Mouse (Mus musculus): Measurements from ENCODE around the gene Lsm10. TPM values are rescaled to one million over a fixed set of nuclear protein-coding genes. Genes with fewer than 3 reads are reported as not detected.
"Not testable (repeated sequence)": the region's sequence is repeated elsewhere in the genome, so short reads cannot be mapped to it uniquely, and the experiment has no call there.

Lsm10 gene
- polyA plus RNA-seq, 1 experiment from 2014 or later = 42.1 TPM

- no peaks in the 10 kb centered on the region for H3K9me3 ChIP-seq
- H3K27me3 ChIP-seq = no peaks in the 10 kb centered on the region
- H3K4me1 ChIP-seq = no peaks in the 10 kb centered on the region
- H3K36me3 ChIP-seq = peaks cover 7% of the 10 kb centered on the region; the same call in 1 of the 2 replicates
- no peak overlapping the region for H3K4me2 ChIP-seq (replicated peaks)
- 84% methylated on average over 6 of the region's 6 CpGs for WGBS
- H3K4me3 ChIP-seq = no peak overlapping the region
- H3K9ac ChIP-seq (replicated peaks) = no peak overlapping the region
- no peak for ATAC-seq (ENCODE audit: low FRiP score, low read depth)
- no peak overlapping the region for H3K27ac ChIP-seq (replicated peaks)
These were observed 18.6 kb upstream of the Lsm10 start for GRCm38 (mm10) chr4:126077833-126078232.

- H3K4me2 ChIP-seq (replicated peaks) = no peak overlapping the region
- no peak overlapping the region for H3K27ac ChIP-seq (replicated peaks)
- no peak for ATAC-seq (ENCODE audit: low FRiP score, low read depth)
- no peak overlapping the region for H3K4me3 ChIP-seq
- H3K4me1 ChIP-seq = no peaks in the 10 kb centered on the region
- 87% methylated on average over 4 of the region's 4 CpGs for WGBS
- no peak overlapping the region for H3K9ac ChIP-seq (replicated peaks)
- H3K36me3 ChIP-seq = peaks cover 12% of the 10 kb centered on the region; the same call in 1 of the 2 replicates
- H3K9me3 ChIP-seq = no peaks in the 10 kb centered on the region
- no peaks in the 10 kb centered on the region for H3K27me3 ChIP-seq
These were observed 17.2 kb upstream of the Lsm10 start for GRCm38 (mm10) chr4:126079266-126079665.

- WGBS = 89% methylated on average over 1 of the region's 1 CpGs
These were observed 14.8 kb upstream of the Lsm10 start for GRCm38 (mm10) chr4:126081601-126082000.

GRCm38 (mm10) chr4:126083021-126083420 is 13.4 kb upstream of the Lsm10 start:
- no peak overlapping the region for H3K4me2 ChIP-seq (replicated peaks)
- WGBS = 93% methylated on average over 9 of the region's 9 CpGs
- ATAC-seq (ENCODE audit: low FRiP score, low read depth) = no peak
- H3K9me3 ChIP-seq = no peaks in the 10 kb centered on the region
- H3K9ac ChIP-seq (replicated peaks) = no peak overlapping the region
- H3K4me1 ChIP-seq = no peaks in the 10 kb centered on the region
- H3K27ac ChIP-seq (replicated peaks) = no peak overlapping the region
- H3K36me3 ChIP-seq = peaks cover 20% of the 10 kb centered on the region; the same call in 1 of the 2 replicates
- no peaks in the 10 kb centered on the region for H3K27me3 ChIP-seq
- no peak overlapping the region for H3K4me3 ChIP-seq

More at GRCm38 (mm10) chr4:126081601-126082000, 14.8 kb upstream of the Lsm10 start:
- Histone ChIP-seq H3K4me1 (no peaks in the 10 kb centered on the region), H3K27ac (replicated peaks) (no peak overlapping the region), H3K9ac (replicated peaks) (no peak overlapping the region), H3K4me2 (replicated peaks) (no peak overlapping the region), H3K9me3 (no peaks in the 10 kb centered on the region), H3K4me3 (no peak overlapping the region), H3K36me3 (peaks cover 15% of the 10 kb centered on the region; the same call in 1 of the 2 replicates), H3K27me3 (no peaks in the 10 kb centered on the region)
- no peak for ATAC-seq (ENCODE audit: low FRiP score, low read depth)

- H3K9me3 ChIP-seq = no peaks in the 10 kb centered on the region
- H3K4me1 ChIP-seq = no peaks in the 10 kb centered on the region
- no peak overlapping the region for H3K27ac ChIP-seq (replicated peaks)
- 76% methylated on average over 8 of the region's 8 CpGs for WGBS
- no peak overlapping the region for H3K9ac ChIP-seq (replicated peaks)
- no peak overlapping the region for H3K4me3 ChIP-seq
- no peak overlapping the region for H3K4me2 ChIP-seq (replicated peaks)
- H3K36me3 ChIP-seq = peaks cover 27% of the 10 kb centered on the region; the same call in 1 of the 2 replicates
- no peaks in the 10 kb centered on the region for H3K27me3 ChIP-seq
- no peak for ATAC-seq (ENCODE audit: low FRiP score, low read depth)
These were observed 12.0 kb upstream of the Lsm10 start for GRCm38 (mm10) chr4:126084382-126084781.

- H3K27ac ChIP-seq (replicated peaks) = no peak overlapping the region
- no peak overlapping the region for H3K9ac ChIP-seq (replicated peaks)
- no peaks in the 10 kb centered on the region for H3K27me3 ChIP-seq
- H3K4me1 ChIP-seq = no peaks in the 10 kb centered on the region
- no peaks in the 10 kb centered on the region for H3K9me3 ChIP-seq
- WGBS = 39% methylated on average over 7 of the region's 7 CpGs
- H3K36me3 ChIP-seq = peaks cover 27% of the 10 kb centered on the region; the same call in 1 of the 2 replicates
- no peak overlapping the region for H3K4me2 ChIP-seq (replicated peaks)
- H3K4me3 ChIP-seq = no peak overlapping the region
- no peak for ATAC-seq (ENCODE audit: low FRiP score, low read depth)
These were observed 10.3 kb upstream of the Lsm10 start for GRCm38 (mm10) chr4:126085996-126086576.

- 91% methylated on average over 7 of the region's 7 CpGs for WGBS
- Histone ChIP-seq H3K4me3 (no peak overlapping the region), H3K36me3 (0 out of 2 replicates have a peak, but pooled peaks cover 11% of the 10 kb centered on the region)
These were observed 6.1 kb upstream of the Lsm10 start for GRCm38 (mm10) chr4:126090101-126090847.

GRCm38 (mm10) chr4:126090848-126091124 is 5.6 kb upstream of the Lsm10 start:
- Histone ChIP-seq H3K4me2 (replicated peaks) (no peak overlapping the region), H3K27me3 (no peaks in the 10 kb centered on the region), H3K36me3 (0 out of 2 replicates have a peak, but pooled peaks cover 11% of the 10 kb centered on the region), H3K9me3 (no peaks in the 10 kb centered on the region), H3K4me3 (no peak overlapping the region), H3K9ac (replicated peaks) (no peak overlapping the region), H3K27ac (replicated peaks) (no peak overlapping the region), H3K4me1 (no peaks in the 10 kb centered on the region)
- WGBS = 86% methylated on average over 4 of the region's 4 CpGs
- ATAC-seq (ENCODE audit: low FRiP score, low read depth) = no peak

More at GRCm38 (mm10) chr4:126090101-126090847, 6.1 kb upstream of the Lsm10 start:
- no peak for ATAC-seq (ENCODE audit: low FRiP score, low read depth)
- no peaks in the 10 kb centered on the region for H3K4me1 ChIP-seq
- H3K4me2 ChIP-seq (replicated peaks) = no peak overlapping the region
- no peak overlapping the region for H3K9ac ChIP-seq (replicated peaks)
- no peak overlapping the region for H3K27ac ChIP-seq (replicated peaks)
- no peaks in the 10 kb centered on the region for H3K27me3 ChIP-seq
- H3K9me3 ChIP-seq = no peaks in the 10 kb centered on the region

- H3K4me3 ChIP-seq = no peak overlapping the region
- WGBS = 86% methylated on average over 8 of the region's 8 CpGs
- no peak overlapping the region for H3K27ac ChIP-seq (replicated peaks)
- H3K27me3 ChIP-seq = no peaks in the 10 kb centered on the region
- 0 out of 2 replicates have a peak, but pooled peaks cover 11% of the 10 kb centered on the region for H3K36me3 ChIP-seq
- H3K9me3 ChIP-seq = no peaks in the 10 kb centered on the region
- H3K9ac ChIP-seq (replicated peaks) = no peak overlapping the region
- 0 out of 2 replicates have a peak, but pooled peaks cover under 1% of the 10 kb centered on the region for H3K4me1 ChIP-seq
- ATAC-seq (ENCODE audit: low FRiP score, low read depth) = no peak
- H3K4me2 ChIP-seq (replicated peaks) = no peak overlapping the region
These were observed 4.5 kb upstream of the Lsm10 start for GRCm38 (mm10) chr4:126091873-126092272.

- not testable (repeated sequence) for H3K4me1 ChIP-seq; H3K4me3 ChIP-seq; H3K9me3 ChIP-seq; H3K27me3 ChIP-seq; H3K36me3 ChIP-seq; H3K27ac ChIP-seq (replicated peaks); H3K9ac ChIP-seq (replicated peaks); ATAC-seq (ENCODE audit: low FRiP score, low read depth)
- H3K4me2 ChIP-seq (replicated peaks) = peak overlapping the region; percentile 57; the same call in 1 of the 2 replicates
- WGBS = 56% methylated on average over 14 of the region's 14 CpGs
These were observed 597 bp upstream of the Lsm10 start for GRCm38 (mm10) chr4:126095622-126096430.

- no peak overlapping the region for H3K27ac ChIP-seq (replicated peaks)
- no peak overlapping the region for H3K4me2 ChIP-seq (replicated peaks)
- H3K4me3 ChIP-seq = no peak overlapping the region
- ATAC-seq (ENCODE audit: low FRiP score, low read depth) = no peak
- no peaks in the 10 kb centered on the region for H3K27me3 ChIP-seq
- 93% methylated on average over 20 of the region's 20 CpGs for WGBS
- H3K4me1 ChIP-seq = peaks cover 14% of the 10 kb centered on the region
- no peak overlapping the region for H3K9ac ChIP-seq (replicated peaks)
- peaks cover 6% of the 10 kb centered on the region for H3K36me3 ChIP-seq
- H3K9me3 ChIP-seq = no peaks in the 10 kb centered on the region
These were observed 1.4 kb downstream of the Lsm10 start for GRCm38 (mm10) chr4:126097711-126098253.

- 87% methylated on average over 3 of the region's 3 CpGs for WGBS
These were observed 2.9 kb downstream of the Lsm10 start for GRCm38 (mm10) chr4:126099365-126099764.

More at GRCm38 (mm10) chr4:126099365-126099764, 2.9 kb downstream of the Lsm10 start:
- H3K27me3 ChIP-seq = no peaks in the 10 kb centered on the region
- H3K9ac ChIP-seq (replicated peaks) = no peak overlapping the region
- no peak overlapping the region for H3K4me3 ChIP-seq
- no peak for ATAC-seq (ENCODE audit: low FRiP score, low read depth)
- H3K36me3 ChIP-seq = peaks cover 6% of the 10 kb centered on the region
- no peak overlapping the region for H3K4me2 ChIP-seq (replicated peaks)
- no peaks in the 10 kb centered on the region for H3K9me3 ChIP-seq
- no peak overlapping the region for H3K27ac ChIP-seq (replicated peaks)
- peaks cover 21% of the 10 kb centered on the region for H3K4me1 ChIP-seq

Measured in midbrain, embryonic 12.5 days (tissue).